Mouse (Mus musculus) ES-Bruce4 (cell line): ENCODE results near the gene Gas6.

Source experiments
- CTCF ChIP-seq: IDR thresholded peaks from one replicate; pipeline ENCODE4 v1.8.1; 2011; ENCODE audit warnings: low read depth, low read length
- EP300 ChIP-seq: IDR thresholded peaks from 2 replicates; pipeline ENCODE4 v1.6.1; 2011; ENCODE audit warnings: low read depth, low read length; ENCODE audit not compliant: insufficient read depth
- POLR2A ChIP-seq: IDR thresholded peaks from one replicate; pipeline ENCODE4 v1.8.1; 2011; ENCODE audit warnings: low read length; ENCODE audit not compliant: insufficient read depth

- TF ChIP-seq CTCF (no peak), POLR2A (no peak), EP300 (no peak)
Observed at GRCm38 (mm10) chr8:13538821-13539220, 44.5 kb upstream of the Gas6 start.
